Comparison of ENCODE assay signal across 10 mouse cellular contexts in genomic region chr10:111223218-111223830, GRCm38 (mm10). TPM values are rescaled to one million over a fixed set of nuclear protein-coding genes. Genes with fewer than 3 reads are reported as not detected.
A peak's percentile ranks its signal among the peaks of the same experiment; 100 is the strongest.
DNase-seq lines count a peak whose midpoint lies in the region; ATAC-seq and TF ChIP-seq lines count a peak whose summit lies in the region.
"Had no signal": no experiment of that assay in that cellular context is flagged by ENCODE, and none has a peak within 500 bp of the region (broad histone marks: within the 10 kb centered on the region; RNA-seq: fewer than 3 reads in every experiment).

No protein-coding gene starts in this region.

- peaks cover 14% of the 10 kb centered on the region for H3K4me1 ChIP-seq in forebrain, embryonic 10.5 days
- peaks cover 5% of the 10 kb centered on the region; the same call in 1 of the 2 replicates for H3K4me1 ChIP-seq in forebrain, embryonic 15.5 days
- peaks cover 10 to 14% of the 10 kb centered on the region in 2 experiments; a peak in 3 of 4 replicates for H3K4me1 ChIP-seq in liver, embryonic 14.5 days (replicated peaks; ENCODE audit: control insufficient read depth in 2 of 2, insufficient read depth in 2 of 2, low read length in 1 of 2)
- H3K4me1 ChIP-seq: limb, embryonic 15.5 days had no signal

- H3K27me3 ChIP-seq in forebrain, embryonic 10.5 days (ENCODE audit: poor library complexity, severe bottlenecking): no peaks in the 10 kb centered on the region
- H3K27me3 ChIP-seq in forebrain, embryonic 15.5 days: no peaks in the 10 kb centered on the region
- no peaks in the 10 kb centered on the region for H3K27me3 ChIP-seq in liver, embryonic 14.5 days (ENCODE audit: control insufficient read depth, insufficient read depth, low read length)
- H3K27me3 ChIP-seq: limb, embryonic 15.5 days had no signal

- 30% methylated on average over 10 of the region's 10 CpGs for WGBS in forebrain, embryonic 10.5 days
- 25% methylated on average over 10 of the region's 10 CpGs for WGBS in forebrain, embryonic 15.5 days
- 52% methylated on average over 10 of the region's 10 CpGs for WGBS in liver, embryonic 14.5 days (ENCODE audit: insufficient replicate concordance)

- H3K4me2 ChIP-seq in forebrain, embryonic 15.5 days (replicated peaks): no peak overlapping the region
- H3K4me2 ChIP-seq in liver, embryonic 14.5 days (ENCODE audit: low read depth): peak overlapping the region; percentile 40
- H3K4me2 ChIP-seq: limb, embryonic 15.5 days had no signal

- 0 out of 2 replicates have a peak overlapping the region, but pooled peaks have one; percentile 3 for H3K27ac ChIP-seq in forebrain, embryonic 10.5 days
- H3K27ac ChIP-seq in forebrain, embryonic 15.5 days (replicated peaks): no peak overlapping the region
- no peak overlapping the region for H3K27ac ChIP-seq in liver, embryonic 14.5 days
- H3K27ac ChIP-seq: limb, embryonic 15.5 days had no signal

- DNase-seq in forebrain, embryonic 10.5 days (ENCODE audit: extremely low spot score, low spot score): no peak
- peak; percentile 58 for DNase-seq in A20 (ENCODE audit: low read depth, low spot score)
- no peak for DNase-seq in liver, embryonic 14.5 days (ENCODE audit: low read depth in 3 of 3, low spot score in 3 of 3)
- DNase-seq in left cerebral cortex, postnatal 25 days (ENCODE audit: low spot score in 2 of 2): no peak
- DNase-seq in thymus, postnatal 4 days: no peak
- no peak for DNase-seq in frontal cortex, postnatal 14 days (ENCODE audit: low spot score in 2 of 2)
- DNase-seq: heart, postnatal 14 days had no signal

- no peak overlapping the region for H3K4me3 ChIP-seq in forebrain, embryonic 10.5 days
- H3K4me3 ChIP-seq in forebrain, embryonic 15.5 days: no peak overlapping the region
- H3K4me3 ChIP-seq in liver, embryonic 14.5 days (ENCODE audit: insufficient read depth in 1 of 2, low read depth in 2 of 2, low read length in 2 of 2): no peak overlapping the region
- H3K4me3 ChIP-seq: limb, embryonic 15.5 days had no signal

- H3K9ac ChIP-seq in forebrain, embryonic 15.5 days (replicated peaks): no peak overlapping the region
- no peak overlapping the region for H3K9ac ChIP-seq in liver, embryonic 14.5 days (replicated peaks)
- H3K9ac ChIP-seq: limb, embryonic 15.5 days had no signal

- intact Hi-C loops in left cerebral cortex, postnatal 25 days (cut with DNase I): loop anchor here (10.0 kb wide), 1 partner anchor 701 kb away; no protein-coding TSS in a partner anchor

- no peak for TF ChIP-seq CTCF in liver, embryonic 14.5 days (IDR thresholded peaks at IDR 0.05; ENCODE audit: low read depth)

- H3K36me3 ChIP-seq in forebrain, embryonic 10.5 days (replicated peaks): no peaks in the 10 kb centered on the region
- H3K36me3 ChIP-seq in forebrain, embryonic 15.5 days: no peaks in the 10 kb centered on the region
- H3K36me3 ChIP-seq in liver, embryonic 14.5 days (replicated peaks; ENCODE audit: control insufficient read depth, insufficient read depth, low read depth): no peaks in the 10 kb centered on the region
- H3K36me3 ChIP-seq: limb, embryonic 15.5 days had no signal

- H3K9me3 ChIP-seq in forebrain, embryonic 10.5 days: no peaks in the 10 kb centered on the region
- H3K9me3 ChIP-seq in forebrain, embryonic 15.5 days: no peaks in the 10 kb centered on the region
- no peaks in the 10 kb centered on the region for H3K9me3 ChIP-seq in liver, embryonic 14.5 days (ENCODE audit: control insufficient read depth, low read length)
- H3K9me3 ChIP-seq: limb, embryonic 15.5 days had no signal

- ATAC-seq in forebrain, embryonic 15.5 days (replicated peaks): no peak; the same call in 1 of the 2 replicates
- ATAC-seq in erythroid progenitor cell, adult 5-6 weeks (replicated peaks; ENCODE audit: low FRiP score, poor library complexity, severe bottlenecking): 0 out of 2 replicates have a peak, but pooled peaks have one; percentile 37
- ATAC-seq in liver, embryonic 14.5 days (ENCODE audit: insufficient read depth): peak; percentile 63

- TF ChIP-seq EP300 in liver, embryonic 14.5 days (IDR thresholded peaks at IDR 0.05; ENCODE audit: low read depth): no peak

RNA-seq across cellular contexts. Expression of gene Osbpl8, which starts 58.8 kb away (rescaled TPM):
- polyA plus RNA-seq in forebrain, embryonic 10.5 days (2016; fragmentation: Nextera tagmentation; extraction: Ambion mirVana): 7.3 and 8.2 TPM in 2 replicates
- polyA plus RNA-seq in forebrain, embryonic 15.5 days (2015; fragmentation: Nextera tagmentation; extraction: Ambion mirVana): 23.1 and 23.8 TPM in 2 replicates
- 108 and 133 TPM in 2 replicates for total RNA-seq in erythroid progenitor cell, adult 5-6 weeks (2015; ENCODE audit: low replicate concordance)
- 178 and 185 TPM in 2 replicates for total RNA-seq in erythroid progenitor cell, adult 5-6 weeks (2017; ENCODE audit: low replicate concordance)
- polyA plus RNA-seq in liver, embryonic 14.5 days (2012; rRNA removed): 4.8 and 6.3 TPM in 2 replicates
- 7.2 and 7.7 TPM in 2 replicates for polyA plus RNA-seq in liver, embryonic 14.5 days (2014; fragmentation: Nextera tagmentation; extraction: Ambion mirVana)
- 10 to 100 TPM; 90.9 to 98.6 TPM for total RNA-seq in left cerebral cortex, postnatal 25 days (2021)
